Mouse (Mus musculus): ENCODE results near the gene Hcar2. TPM values are rescaled to one million over a fixed set of nuclear protein-coding genes. Genes with fewer than 3 reads are reported as not detected.

Gene Hcar2
- total RNA-seq, 1 experiment = not detected

- no peaks in the 10 kb centered on the region for H3K36me3 ChIP-seq (ENCODE audit: control insufficient read depth, insufficient read depth, low read length, poor library complexity, severe bottlenecking)
- TF ChIP-seq ZC3H11A (IDR thresholded peaks at IDR 0.05; ENCODE audit: borderline replicate concordance, low read depth, low read length) = no peak
- TF ChIP-seq MAFK (IDR thresholded peaks at IDR 0.05; ENCODE audit: insufficient read depth, low read depth, low read length) = no peak
- TF ChIP-seq CHD2 (IDR thresholded peaks at IDR 0.05; ENCODE audit: low read depth, low read length) = no peak
- no peak for TF ChIP-seq ZNF384 (IDR thresholded peaks at IDR 0.05; ENCODE audit: low read depth, low read length)
- TF ChIP-seq HCFC1 (IDR thresholded peaks at IDR 0.05; ENCODE audit: borderline replicate concordance, insufficient read depth, low read length) = no peak
- H3K9ac ChIP-seq (ENCODE audit: insufficient read depth, low read depth, low read length, poor library complexity, severe bottlenecking) = no peak overlapping the region
- no peak overlapping the region for H3K4me3 ChIP-seq (ENCODE audit: insufficient read depth in 1 of 2, low read depth in 1 of 2, low read length in 2 of 2, poor library complexity in 1 of 2, severe bottlenecking in 1 of 2)
- H3K4me1 ChIP-seq (ENCODE audit: control insufficient read depth in 2 of 2, insufficient read depth in 2 of 2, low read length in 2 of 2, poor library complexity in 1 of 2) = no peaks in the 10 kb centered on the region
- in situ Hi-C loops (cut with MboI; ENCODE audit: low sequenced_read_pairs in 2 of 2, unreplicated experiment in 2 of 2) = no loop called here
- H3K9me3 ChIP-seq (ENCODE audit: control insufficient read depth, insufficient read depth, low read depth, low read length) = no peaks in the 10 kb centered on the region
- H3K27ac ChIP-seq (ENCODE audit: insufficient read depth, low read depth, low read length, poor library complexity, severe bottlenecking) = no peak overlapping the region
- DNase-seq (ENCODE audit: low read depth, low spot score) = no peak
Measured at GRCm38 (mm10) chr5:123851398-123851797, 13.9 kb downstream of the Hcar2 start.

- H3K4me3 ChIP-seq (ENCODE audit: insufficient read depth in 1 of 2, low read depth in 1 of 2, low read length in 2 of 2, poor library complexity in 1 of 2, severe bottlenecking in 1 of 2) = no peak overlapping the region
- no peak overlapping the region for H3K9ac ChIP-seq (ENCODE audit: insufficient read depth, low read depth, low read length, poor library complexity, severe bottlenecking)
- H3K4me1 ChIP-seq (ENCODE audit: control insufficient read depth in 2 of 2, insufficient read depth in 2 of 2, low read length in 2 of 2, poor library complexity in 1 of 2) = 0 out of 4 replicates have a peak, but pooled peaks cover 0 to 2% of the 10 kb centered on the region in 2 experiments
- TF ChIP-seq ZNF384 (IDR thresholded peaks at IDR 0.05; ENCODE audit: low read depth, low read length) (no peak), HCFC1 (IDR thresholded peaks at IDR 0.05; ENCODE audit: borderline replicate concordance, insufficient read depth, low read length) (no peak), MAFK (IDR thresholded peaks at IDR 0.05; ENCODE audit: insufficient read depth, low read depth, low read length) (no peak), ZC3H11A (IDR thresholded peaks at IDR 0.05; ENCODE audit: borderline replicate concordance, low read depth, low read length) (no peak), CHD2 (IDR thresholded peaks at IDR 0.05; ENCODE audit: low read depth, low read length) (no peak)
- H3K27ac ChIP-seq (ENCODE audit: insufficient read depth, low read depth, low read length, poor library complexity, severe bottlenecking) = no peak overlapping the region
- no peak for DNase-seq (ENCODE audit: low read depth, low spot score)
- H3K9me3 ChIP-seq (ENCODE audit: control insufficient read depth, insufficient read depth, low read depth, low read length) = no peaks in the 10 kb centered on the region
- in situ Hi-C loops (cut with MboI; ENCODE audit: low sequenced_read_pairs in 2 of 2, unreplicated experiment in 2 of 2) = no loop called here
- H3K36me3 ChIP-seq (ENCODE audit: control insufficient read depth, insufficient read depth, low read length, poor library complexity, severe bottlenecking) = no peaks in the 10 kb centered on the region
Measured at GRCm38 (mm10) chr5:123844316-123844715, 21.0 kb downstream of the Hcar2 start.

GRCm38 (mm10) chr5:123843816-123844215 is 21.5 kb downstream of the Hcar2 start:
- in situ Hi-C loops (cut with MboI; ENCODE audit: low sequenced_read_pairs in 2 of 2, unreplicated experiment in 2 of 2) = no loop called here
- Histone ChIP-seq H3K36me3 (ENCODE audit: control insufficient read depth, insufficient read depth, low read length, poor library complexity, severe bottlenecking) (no peaks in the 10 kb centered on the region), H3K9ac (ENCODE audit: insufficient read depth, low read depth, low read length, poor library complexity, severe bottlenecking) (no peak overlapping the region), H3K4me3 (ENCODE audit: insufficient read depth in 1 of 2, low read depth in 1 of 2, low read length in 2 of 2, poor library complexity in 1 of 2, severe bottlenecking in 1 of 2) (no peak overlapping the region), H3K4me1 (ENCODE audit: control insufficient read depth in 2 of 2, insufficient read depth in 2 of 2, low read length in 2 of 2, poor library complexity in 1 of 2) (0 out of 4 replicates have a peak, but pooled peaks cover 0 to 2% of the 10 kb centered on the region in 2 experiments), H3K27ac (ENCODE audit: insufficient read depth, low read depth, low read length, poor library complexity, severe bottlenecking) (no peak overlapping the region), H3K9me3 (ENCODE audit: control insufficient read depth, insufficient read depth, low read depth, low read length) (no peaks in the 10 kb centered on the region)
- TF ChIP-seq CHD2 (IDR thresholded peaks at IDR 0.05; ENCODE audit: low read depth, low read length) (no peak), HCFC1 (IDR thresholded peaks at IDR 0.05; ENCODE audit: borderline replicate concordance, insufficient read depth, low read length) (no peak), ZNF384 (IDR thresholded peaks at IDR 0.05; ENCODE audit: low read depth, low read length) (no peak), ZC3H11A (IDR thresholded peaks at IDR 0.05; ENCODE audit: borderline replicate concordance, low read depth, low read length) (no peak), MAFK (IDR thresholded peaks at IDR 0.05; ENCODE audit: insufficient read depth, low read depth, low read length) (no peak)
- no peak for DNase-seq (ENCODE audit: low read depth, low spot score)

GRCm38 (mm10) chr5:123842935-123843282 is 22.4 kb downstream of the Hcar2 start:
- no peaks in the 10 kb centered on the region for H3K9me3 ChIP-seq (ENCODE audit: control insufficient read depth, insufficient read depth, low read depth, low read length)
- TF ChIP-seq ZNF384 (IDR thresholded peaks at IDR 0.05; ENCODE audit: low read depth, low read length) (no peak), HCFC1 (IDR thresholded peaks at IDR 0.05; ENCODE audit: borderline replicate concordance, insufficient read depth, low read length) (no peak), MAFK (IDR thresholded peaks at IDR 0.05; ENCODE audit: insufficient read depth, low read depth, low read length) (no peak), CHD2 (IDR thresholded peaks at IDR 0.05; ENCODE audit: low read depth, low read length) (no peak), ZC3H11A (IDR thresholded peaks at IDR 0.05; ENCODE audit: borderline replicate concordance, low read depth, low read length) (no peak)
- no peak overlapping the region for H3K9ac ChIP-seq (ENCODE audit: insufficient read depth, low read depth, low read length, poor library complexity, severe bottlenecking)
- no peak overlapping the region for H3K4me3 ChIP-seq (ENCODE audit: insufficient read depth in 1 of 2, low read depth in 1 of 2, low read length in 2 of 2, poor library complexity in 1 of 2, severe bottlenecking in 1 of 2)
- in situ Hi-C loops (cut with MboI; ENCODE audit: low sequenced_read_pairs in 2 of 2, unreplicated experiment in 2 of 2) = no loop called here
- no peaks in the 10 kb centered on the region for H3K36me3 ChIP-seq (ENCODE audit: control insufficient read depth, insufficient read depth, low read length, poor library complexity, severe bottlenecking)
- 0 out of 4 replicates have a peak, but pooled peaks cover 0 to 2% of the 10 kb centered on the region in 2 experiments for H3K4me1 ChIP-seq (ENCODE audit: control insufficient read depth in 2 of 2, insufficient read depth in 2 of 2, low read length in 2 of 2, poor library complexity in 1 of 2)
- DNase-seq (ENCODE audit: low read depth, low spot score) = no peak
- no peak overlapping the region for H3K27ac ChIP-seq (ENCODE audit: insufficient read depth, low read depth, low read length, poor library complexity, severe bottlenecking)
